Mouse (Mus musculus) brown adipose tissue, adult 24 weeks (tissue): ENCODE measurements around the gene Gale. TPM values are rescaled to one million over a fixed set of nuclear protein-coding genes. Genes with fewer than 3 reads are reported as not detected.
"Not testable (repeated sequence)": the region's sequence is repeated elsewhere in the genome, so short reads cannot be mapped to it uniquely, and the experiment has no call there.

Source experiments
- H3K27ac ChIP-seq: fragments of 200-500 bp; replicated peaks from 2 replicates; pipeline ENCODE4 v1.5.1; 2012; ENCODE audit warnings: low read depth, mild to moderate bottlenecking, low read length
- H3K4me1 ChIP-seq: fragments of 200-500 bp; 2 replicates; pipeline ENCODE4 v1.6.1; 2012; ENCODE audit warnings: low read length, mixed read lengths; ENCODE audit not compliant: control insufficient read depth, insufficient read depth, insufficient read length
- H3K4me3 ChIP-seq: fragments of 200-500 bp; 2 replicates; pipeline ENCODE4 v1.5.1; 2012; ENCODE audit warnings: low read depth, mild to moderate bottlenecking, low read length, moderate library complexity; ENCODE audit not compliant: insufficient read depth
- polyA plus RNA-seq: library from polyadenylated mRNA; stranded (reverse); fragments of >200 nt; gene quantifications from 2 replicates; pipeline ENCODE4 v1.2.4, GENCODE M21; 2012; ENCODE audit not compliant: missing spikeins, insufficient read depth, insufficient read length

Gale gene
- polyA plus RNA-seq, 1 experiment = 40.3 TPM

DNA sequence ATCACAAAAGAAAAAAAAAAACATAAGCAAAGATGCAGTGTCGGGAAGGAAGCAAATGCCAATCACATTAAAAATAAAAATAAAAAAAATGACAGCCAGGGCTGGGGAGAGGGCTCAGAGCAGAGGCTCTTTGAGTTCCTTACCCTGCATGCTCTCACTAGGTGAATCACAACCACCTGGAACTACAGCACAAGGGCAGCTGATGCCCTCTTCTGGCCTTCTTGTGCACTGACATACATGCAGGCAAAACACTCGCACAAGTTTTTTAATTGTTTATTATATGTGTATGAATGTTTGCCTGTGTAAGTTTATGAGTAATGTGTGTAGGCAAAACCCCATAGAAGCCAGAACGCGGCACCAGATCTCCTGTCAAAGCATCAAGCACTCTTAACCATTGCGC, 31.7 kb upstream of the Gale start:
- Histone ChIP-seq H3K27ac (no peak overlapping the region), H3K4me1 (no peaks in the 10 kb centered on the region), H3K4me3 (no peak overlapping the region)

GRCm38 (mm10) chr4:135934708-135935500, 28.6 kb upstream of the Gale start:
- Histone ChIP-seq H3K4me3 (no peak overlapping the region), H3K4me1 (no peaks in the 10 kb centered on the region), H3K27ac (no peak overlapping the region)

GRCm38 (mm10) chr4:135935502-135935901, 28.0 kb upstream of the Gale start:
- H3K4me1 ChIP-seq = no peaks in the 10 kb centered on the region
- H3K4me3 ChIP-seq = no peak overlapping the region
- no peak overlapping the region for H3K27ac ChIP-seq

DNA sequence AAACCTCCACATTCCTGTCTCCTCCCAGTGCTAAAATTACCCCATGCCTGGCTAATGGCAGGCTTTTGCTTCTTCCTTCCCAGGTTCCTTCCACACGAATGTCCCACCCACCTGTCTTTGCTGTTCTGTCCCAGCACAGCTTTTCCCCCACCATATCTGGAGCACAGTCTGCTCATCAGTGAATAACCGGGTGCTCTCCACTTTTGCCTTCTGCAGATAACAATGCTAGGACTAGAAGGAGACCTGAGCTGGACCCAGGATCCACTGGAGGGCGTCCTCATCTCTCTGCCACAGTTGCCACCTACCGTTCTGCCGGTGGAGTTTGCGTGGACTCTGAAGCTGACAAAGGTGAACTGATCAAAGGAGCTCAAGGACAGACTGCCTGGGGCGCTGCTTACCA, 24.7 kb upstream of the Gale start:
- H3K4me1 ChIP-seq = peaks cover 8% of the 10 kb centered on the region; the same call in 1 of the 2 replicates

DNA sequence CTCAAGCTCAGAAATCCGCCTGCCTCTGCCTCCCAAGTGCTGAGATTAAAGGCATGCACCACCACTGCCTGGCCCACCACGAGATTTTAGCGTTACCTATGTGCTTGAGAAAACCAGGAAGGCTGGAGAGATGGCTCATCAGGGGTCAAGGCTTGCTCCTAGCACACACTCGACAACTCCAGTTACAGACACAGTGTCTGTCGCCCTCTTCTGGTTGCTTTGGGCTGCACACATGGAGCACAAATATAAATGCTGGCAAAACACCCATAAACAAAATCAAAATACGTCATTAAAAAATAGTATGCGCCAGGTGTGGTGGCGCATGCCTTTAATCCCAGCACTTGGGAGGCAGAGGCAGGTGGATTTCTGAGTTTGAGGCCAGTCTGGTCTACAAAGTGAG, 22.5 kb upstream of the Gale start:
- H3K4me1 ChIP-seq, H3K27ac ChIP-seq, H3K4me3 ChIP-seq: not testable (repeated sequence)

More for the DNA sequence above, 24.7 kb upstream of the Gale start:
- H3K4me3 ChIP-seq = no peak overlapping the region
- H3K27ac ChIP-seq = no peak overlapping the region

- no peak overlapping the region for H3K4me3 ChIP-seq
- peaks cover 9% of the 10 kb centered on the region; the same call in 1 of the 2 replicates for H3K4me1 ChIP-seq
- H3K27ac ChIP-seq = no peak overlapping the region
Observed at GRCm38 (mm10) chr4:135942193-135942592, 21.3 kb upstream of the Gale start.

DNA sequence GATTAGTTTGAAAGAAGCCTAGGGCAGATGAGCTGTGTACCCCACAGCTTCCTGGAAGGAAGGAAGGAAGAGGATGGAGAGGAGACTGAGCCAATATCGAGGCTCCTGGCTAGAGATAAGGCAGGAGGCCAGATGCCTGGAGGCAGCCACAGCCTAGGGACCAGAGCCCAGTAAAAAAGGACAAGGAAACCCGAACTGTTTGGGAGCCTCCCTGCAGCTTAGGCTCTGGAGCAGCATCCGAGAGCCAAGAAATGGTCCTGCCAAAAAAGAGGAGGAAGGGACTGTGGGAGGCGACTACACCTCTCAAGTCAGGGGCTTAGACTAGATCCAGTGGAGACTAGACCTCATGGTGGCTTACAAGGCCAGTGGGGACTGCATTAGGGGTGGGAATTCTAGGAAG, 20.1 kb upstream of the Gale start:
- no peak overlapping the region for H3K4me3 ChIP-seq
- peaks cover 17% of the 10 kb centered on the region for H3K4me1 ChIP-seq
- H3K27ac ChIP-seq = peak overlapping the region; percentile 53

DNA sequence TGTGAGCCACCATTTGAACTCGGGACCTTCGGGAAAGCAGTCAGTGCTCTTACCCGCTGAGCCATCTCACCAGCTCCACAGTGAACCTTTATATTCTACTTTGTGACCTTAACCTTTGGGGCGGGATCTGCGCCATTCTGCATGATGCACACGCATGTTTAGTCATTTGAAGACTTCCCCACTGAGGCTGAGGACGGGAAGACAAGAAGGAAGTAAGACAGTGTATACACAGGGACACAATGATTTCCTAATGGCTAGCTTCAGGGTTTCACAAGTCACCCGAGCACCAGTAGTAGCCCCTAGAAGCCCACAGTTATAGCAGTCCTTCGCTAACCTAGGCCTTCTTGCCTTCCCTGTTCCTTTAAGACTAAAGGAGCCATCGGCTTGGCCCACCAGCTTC, 17.8 kb upstream of the Gale start:
- Histone ChIP-seq H3K4me3 (peak overlapping the region; percentile 52), H3K27ac (peak overlapping the region; percentile 71), H3K4me1 (peaks cover 23% of the 10 kb centered on the region)

DNA sequence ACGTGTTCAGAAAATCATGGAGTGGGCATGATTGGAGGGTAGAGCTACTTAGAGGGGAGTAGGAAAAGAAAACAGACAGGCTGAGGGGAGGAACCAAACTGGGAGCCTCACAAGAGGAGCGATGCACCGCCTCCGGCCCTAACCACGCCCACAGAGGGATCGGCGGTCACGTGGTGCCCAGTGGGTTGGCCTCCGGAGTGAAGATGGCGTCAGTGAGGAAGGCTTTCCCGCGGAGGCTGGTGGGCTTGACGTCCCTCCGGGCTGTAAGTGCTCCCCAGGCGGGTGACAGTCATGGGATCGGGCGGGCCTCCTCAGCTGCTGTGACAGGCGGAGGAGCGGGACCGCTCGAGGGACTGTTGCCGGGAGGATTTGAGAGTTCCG, 17.3 kb upstream of the Gale start, which contains the start of gene Hmgcl:
Gene Hmgcl, plus strand, starts transcription at position 171 of the 381 bp plus-strand sequence.
- H3K27ac ChIP-seq = peak within 1 kb of the TSS; percentile 82
- peak within 1 kb of the TSS; percentile 79 for H3K4me3 ChIP-seq
- H3K4me1 ChIP-seq = peaks cover 23% of the 10 kb centered on the region

DNA sequence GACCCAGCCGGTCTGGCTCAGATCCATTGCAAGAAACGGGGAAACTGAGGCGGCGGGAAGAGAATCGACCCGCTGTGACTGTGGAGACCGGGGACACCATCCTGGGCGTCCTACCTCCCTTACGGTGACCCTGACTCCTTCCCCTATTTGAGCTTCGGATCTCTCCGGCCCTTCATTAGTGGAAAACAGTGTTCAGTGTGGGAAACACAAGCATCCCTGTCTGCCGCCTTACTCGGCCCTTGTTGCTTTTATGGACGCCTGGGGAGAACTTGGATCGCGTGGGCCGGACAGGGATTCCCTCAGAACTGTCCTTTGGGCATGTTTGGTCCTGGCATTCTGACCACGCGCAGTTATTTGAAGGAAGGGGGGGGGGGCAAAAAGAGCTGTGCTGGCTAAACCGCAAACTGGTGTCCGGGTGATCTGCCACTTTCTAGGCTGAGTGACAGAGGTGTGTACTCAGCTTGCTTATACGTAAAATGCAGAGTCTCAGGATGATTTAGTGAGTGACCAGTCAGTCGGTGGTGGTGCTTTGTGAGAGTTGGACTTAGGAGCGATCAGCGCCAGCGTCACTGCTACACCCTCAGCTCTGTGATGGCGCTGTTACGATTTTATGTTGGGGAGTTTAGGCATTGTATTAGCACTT, 16.7 kb upstream of the Gale start:
- Histone ChIP-seq H3K4me3 (peak overlapping the region; percentile 79), H3K4me1 (peaks cover 23% of the 10 kb centered on the region), H3K27ac (peak overlapping the region; percentile 82)

DNA sequence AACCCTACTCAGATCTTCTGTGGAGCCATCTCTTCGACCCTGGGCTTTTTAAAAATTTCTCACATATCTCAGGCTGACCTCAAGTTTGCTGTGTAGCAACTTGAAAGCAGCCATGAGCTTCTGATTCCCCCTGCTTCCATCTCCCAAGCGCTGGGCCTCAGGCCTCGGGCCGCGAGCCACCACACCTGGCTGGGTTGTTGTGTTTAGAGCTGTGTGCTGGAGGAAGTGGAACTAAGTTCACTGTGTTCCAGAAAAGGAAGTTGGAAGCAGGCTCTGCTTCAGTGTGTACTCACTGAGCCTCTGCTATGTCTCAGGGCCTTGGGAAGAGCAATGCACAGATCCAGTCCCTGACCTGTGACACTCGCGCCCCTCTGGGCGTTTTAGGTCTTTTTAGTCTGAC, 15.4 kb upstream of the Gale start:
- Histone ChIP-seq H3K4me3 (peak overlapping the region; percentile 29), H3K27ac (peak overlapping the region; percentile 86), H3K4me1 (peaks cover 23% of the 10 kb centered on the region)

GRCm38 (mm10) chr4:135949475-135949874, 14.1 kb upstream of the Gale start:
- Histone ChIP-seq H3K4me3 (no peak overlapping the region), H3K27ac (peak overlapping the region; percentile 71), H3K4me1 (peaks cover 16% of the 10 kb centered on the region)

GRCm38 (mm10) chr4:135949911-135950310, 13.6 kb upstream of the Gale start:
- H3K4me3 ChIP-seq = no peak overlapping the region
- peak overlapping the region; percentile 71 for H3K27ac ChIP-seq
- peaks cover 16% of the 10 kb centered on the region for H3K4me1 ChIP-seq

- peaks cover 16% of the 10 kb centered on the region for H3K4me1 ChIP-seq
- no peak overlapping the region for H3K27ac ChIP-seq
- no peak overlapping the region for H3K4me3 ChIP-seq
Observed at GRCm38 (mm10) chr4:135950365-135950764, 13.2 kb upstream of the Gale start.

GRCm38 (mm10) chr4:135951505-135951904, 12.0 kb upstream of the Gale start:
- no peak overlapping the region for H3K27ac ChIP-seq
- peaks cover 15% of the 10 kb centered on the region for H3K4me1 ChIP-seq
- no peak overlapping the region for H3K4me3 ChIP-seq

DNA sequence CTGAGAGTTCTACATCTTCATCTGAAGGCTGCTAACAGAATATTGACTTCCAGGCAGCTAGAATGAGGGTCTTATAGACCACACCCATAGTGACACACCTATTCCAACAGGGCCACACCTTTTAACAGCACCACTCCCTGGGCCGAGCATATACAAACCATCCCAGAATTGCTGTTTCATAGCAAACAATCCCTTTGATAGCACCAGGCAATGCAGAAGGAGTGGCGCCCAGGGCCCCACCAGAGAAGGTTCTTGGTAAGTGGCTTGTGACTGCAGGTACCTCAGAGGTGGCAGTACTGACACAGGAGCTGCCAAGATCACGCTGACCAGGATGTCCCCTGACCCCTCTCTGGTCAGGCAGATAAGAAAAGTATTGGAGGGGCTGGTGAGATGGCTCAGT, 10.3 kb upstream of the Gale start:
- Histone ChIP-seq H3K4me1 (peaks cover 18% of the 10 kb centered on the region), H3K27ac (no peak overlapping the region), H3K4me3 (no peak overlapping the region)
